Mouse (Mus musculus) embryonic facial prominence, embryonic 11.5 days (tissue): ENCODE measurements around the gene Tssk4. TPM values are rescaled to one million over a fixed set of nuclear protein-coding genes. Genes with fewer than 3 reads are reported as not detected.

ENCODE experiments used
- ATAC-seq: fragments of 200-750 bp; cut with Nextera tagmentation; replicated peaks from 2 replicates; pipeline ENCODE4 v1.8.0; 2017; ENCODE audit warnings: low read depth; ENCODE audit not compliant: insufficient number of reproducible peaks, low FRiP score, low TSS enrichment
- DNase-seq: peaks from one replicate; pipeline ENCODE4 v3.0.0-alpha.2; 2015; ENCODE audit warnings: low spot score
- H3K27ac ChIP-seq: fragments of 300-500 bp; sonication (generic); replicated peaks from 2 replicates; pipeline ENCODE4 v1.5.1; 2014; ENCODE audit warnings: mild to moderate bottlenecking, low read depth, low read length, control low read depth
- H3K27me3 ChIP-seq: fragments of 300-500 bp; sonication (generic); 2 replicates; pipeline ENCODE4 v1.6.1; 2014; ENCODE audit warnings: mild to moderate bottlenecking, low read length, moderate library complexity, mixed read lengths; ENCODE audit not compliant: control insufficient read depth, insufficient read depth
- H3K36me3 ChIP-seq: fragments of 300-500 bp; sonication (generic); replicated peaks from 2 replicates; pipeline ENCODE4 v1.6.1; 2014; ENCODE audit warnings: low read depth, mild to moderate bottlenecking, low read length, moderate library complexity, mixed read lengths; ENCODE audit not compliant: control insufficient read depth, insufficient read depth
- H3K4me1 ChIP-seq: fragments of 300-500 bp; sonication (generic); 2 replicates; pipeline ENCODE4 v1.6.1; 2014; ENCODE audit warnings: low read length, mixed read lengths; ENCODE audit not compliant: control insufficient read depth, insufficient read depth
- H3K4me2 ChIP-seq: fragments of 300-500 bp; sonication (generic); 2 replicates; pipeline ENCODE4 v1.6.1; 2014; ENCODE audit warnings: low read depth, mild to moderate bottlenecking, control low read depth, low read length, moderate library complexity
- H3K4me3 ChIP-seq: fragments of 300-500 bp; sonication (generic); 2 replicates; pipeline ENCODE4 v1.5.1; 2014; ENCODE audit warnings: low read depth, low read length, control low read depth
- H3K9ac ChIP-seq: fragments of 300-500 bp; sonication (generic); replicated peaks from 2 replicates; pipeline ENCODE4 v1.6.1; 2014; ENCODE audit warnings: mild to moderate bottlenecking, control low read depth, low read length
- H3K9me3 ChIP-seq: fragments of 300-500 bp; sonication (generic); replicated peaks from 2 replicates; pipeline ENCODE4 v1.6.1; 2016; ENCODE audit warnings: mild to moderate bottlenecking, low read length, inconsistent platforms, mixed read lengths; ENCODE audit not compliant: control insufficient read depth
- WGBS: fragments of 180-500 bp; shearing (Covaris S2); extraction: QIAGEN DNeasy Blood & Tissue Kit; methylation state at CpG from one replicate; pipeline ENCODE4 v1.1.7; 2014; 5-methylcytosine and 5-hydroxymethylcytosine counted together
- polyA plus RNA-seq: library from polyadenylated mRNA; unstranded; fragments of >200 nt; fragmentation: Nextera tagmentation; extraction: Ambion mirVana; gene quantifications from 2 replicates; pipeline ENCODE4 v1.2.1, GENCODE M21; 2014

The Tssk4 gene
- polyA plus RNA-seq, 1 experiment from 2014 or later = 0.38 TPM

GRCm38 (mm10) chr14:55644261-55644888, 5.6 kb upstream of the Tssk4 start:
- WGBS = 22% methylated on average over 17 of the region's 17 CpGs
- no peaks in the 10 kb centered on the region; the same call in 1 of the 2 replicates for H3K36me3 ChIP-seq
- DNase-seq = no peak

GRCm38 (mm10) chr14:55651528-55651927, 1.5 kb downstream of the Tssk4 start:
- ATAC-seq = no peak
- Histone ChIP-seq H3K4me2 (no peak overlapping the region), H3K9ac (no peak overlapping the region), H3K4me3 (no peak overlapping the region), H3K27ac (no peak overlapping the region), H3K27me3 (no peaks in the 10 kb centered on the region), H3K36me3 (no peaks in the 10 kb centered on the region), H3K9me3 (no peaks in the 10 kb centered on the region), H3K4me1 (no peaks in the 10 kb centered on the region)
- DNase-seq = no peak
- WGBS = 92% methylated on average over 7 of the region's 7 CpGs

More at GRCm38 (mm10) chr14:55644261-55644888, 5.6 kb upstream of the Tssk4 start:
- Histone ChIP-seq H3K4me2 (peak overlapping the region; percentile 50), H3K9ac (peak overlapping the region; percentile 96), H3K4me3 (peak overlapping the region; percentile 93), H3K9me3 (no peaks in the 10 kb centered on the region), H3K4me1 (no peaks in the 10 kb centered on the region), H3K27ac (no peak overlapping the region), H3K27me3 (no peaks in the 10 kb centered on the region)
- no peak for ATAC-seq

- WGBS = 81% methylated on average over 3 of the region's 3 CpGs
Observed at GRCm38 (mm10) chr14:55656935-55657334, 7.0 kb downstream of the Tssk4 start.

GRCm38 (mm10) chr14:55658011-55658410, 8.0 kb downstream of the Tssk4 start:
- no peaks in the 10 kb centered on the region for H3K9me3 ChIP-seq
- ATAC-seq (no peak), DNase-seq (no peak)
- H3K27me3 ChIP-seq = no peaks in the 10 kb centered on the region
- no peaks in the 10 kb centered on the region for H3K4me1 ChIP-seq
- no peak overlapping the region for H3K9ac ChIP-seq
- H3K4me2 ChIP-seq = no peak overlapping the region
- H3K27ac ChIP-seq = no peak overlapping the region
- WGBS = 96% methylated on average over 5 of the region's 5 CpGs
- no peak overlapping the region for H3K4me3 ChIP-seq
- no peaks in the 10 kb centered on the region; the same call in 1 of the 2 replicates for H3K36me3 ChIP-seq

More at GRCm38 (mm10) chr14:55656935-55657334, 7.0 kb downstream of the Tssk4 start:
- no peak overlapping the region for H3K4me3 ChIP-seq
- no peak overlapping the region for H3K27ac ChIP-seq
- H3K27me3 ChIP-seq = no peaks in the 10 kb centered on the region
- no peaks in the 10 kb centered on the region; the same call in 1 of the 2 replicates for H3K36me3 ChIP-seq
- ATAC-seq = no peak
- no peaks in the 10 kb centered on the region for H3K9me3 ChIP-seq
- no peak overlapping the region for H3K9ac ChIP-seq
- no peak for DNase-seq
- H3K4me2 ChIP-seq = no peak overlapping the region
- no peaks in the 10 kb centered on the region for H3K4me1 ChIP-seq

GRCm38 (mm10) chr14:55659960-55660573, 10.1 kb downstream of the Tssk4 start, which contains the start of gene Mdp1:
Gene Mdp1 (minus strand): TSS chr14:55660508.
- no peaks in the 10 kb centered on the region for H3K27me3 ChIP-seq
- WGBS = under 1% methylated on average over 39 of the region's 39 CpGs
- H3K36me3 ChIP-seq = no peaks in the 10 kb centered on the region; the same call in 1 of the 2 replicates

GRCm38 (mm10) chr14:55660636-55661035, 10.7 kb downstream of the Tssk4 start:
- no peaks in the 10 kb centered on the region for H3K4me1 ChIP-seq
- WGBS = 47% methylated on average over 2 of the region's 2 CpGs
- no peak for ATAC-seq
- H3K4me3 ChIP-seq = peak overlapping the region; percentile 70; the same call in 1 of the 2 replicates
- H3K27me3 ChIP-seq = no peaks in the 10 kb centered on the region
- H3K4me2 ChIP-seq = peak overlapping the region; percentile 31; the same call in 1 of the 2 replicates
- no peak overlapping the region for H3K9ac ChIP-seq
- no peaks in the 10 kb centered on the region for H3K9me3 ChIP-seq
- H3K36me3 ChIP-seq = no peaks in the 10 kb centered on the region; the same call in 1 of the 2 replicates
- no peak for DNase-seq
- H3K27ac ChIP-seq = no peak overlapping the region

More at GRCm38 (mm10) chr14:55659960-55660573, 10.1 kb downstream of the Tssk4 start, which contains the start of gene Mdp1:
- peak; percentile 76 for ATAC-seq
- peak within 1 kb of the TSS; percentile 70 for H3K4me3 ChIP-seq
- peak; percentile 93 for DNase-seq
- no peak within 1 kb of the TSS for H3K27ac ChIP-seq
- peak within 1 kb of the TSS; percentile 80 for H3K9ac ChIP-seq
- H3K4me1 ChIP-seq = no peaks in the 10 kb centered on the region
- H3K4me2 ChIP-seq = peak within 1 kb of the TSS; percentile 31
- no peaks in the 10 kb centered on the region for H3K9me3 ChIP-seq

- no peaks in the 10 kb centered on the region for H3K9me3 ChIP-seq
- no peaks in the 10 kb centered on the region for H3K27me3 ChIP-seq
- WGBS = 0% methylated on average over 12 of the region's 12 CpGs
- H3K4me1 ChIP-seq = no peaks in the 10 kb centered on the region
- peak overlapping the region; percentile 70 for H3K4me3 ChIP-seq
- H3K27ac ChIP-seq = peak overlapping the region; percentile 70
- H3K9ac ChIP-seq = peak overlapping the region; percentile 78
- H3K4me2 ChIP-seq = peak overlapping the region; percentile 74
- ATAC-seq = peak; percentile 49; the same call in 1 of the 2 replicates
- DNase-seq = peak; percentile 62
- H3K36me3 ChIP-seq = peaks cover under 1% of the 10 kb centered on the region
Observed at GRCm38 (mm10) chr14:55671486-55671832, 21.5 kb downstream of the Tssk4 start.
